Mouse (Mus musculus) ZHBTc4 (cell line): Measurements from ENCODE around the gene Tsga13.

Source experiments
- DNase-seq: peaks from one replicate; pipeline ENCODE4 v3.0.0-alpha.2; 2011; ENCODE audit warnings: low read depth, low spot score

Tsga13 gene

DNA sequence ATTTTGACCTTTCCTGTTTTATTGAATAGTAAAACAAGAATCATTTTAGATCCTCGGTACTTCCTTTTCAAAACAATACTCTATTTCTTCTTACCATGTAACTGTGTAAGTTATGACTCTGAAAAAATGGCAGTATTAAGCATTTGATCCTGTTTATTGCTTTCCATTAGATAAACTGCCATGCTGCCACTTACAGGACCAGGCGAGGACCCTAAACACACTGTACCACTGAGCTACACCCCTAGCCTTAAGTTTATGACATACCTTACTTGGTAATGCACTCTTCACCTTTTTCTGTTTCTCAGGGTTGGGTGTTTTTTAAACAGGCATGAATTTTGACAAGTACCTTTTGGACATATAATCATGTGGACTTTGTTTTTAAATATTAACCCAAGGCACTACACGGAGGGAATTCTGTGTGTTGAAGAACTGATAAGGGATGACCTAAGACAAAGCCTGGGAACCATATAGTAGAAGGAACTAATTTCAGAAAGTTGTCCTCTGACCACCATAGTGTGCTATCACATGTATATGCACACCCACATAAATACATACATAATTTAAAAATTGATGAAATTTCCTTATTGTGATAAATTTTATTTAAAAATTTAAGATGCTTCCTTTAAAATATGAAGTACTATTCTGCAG lies 50.2 kb downstream of the Tsga13 start:
- DNase-seq = no peak

DNA sequence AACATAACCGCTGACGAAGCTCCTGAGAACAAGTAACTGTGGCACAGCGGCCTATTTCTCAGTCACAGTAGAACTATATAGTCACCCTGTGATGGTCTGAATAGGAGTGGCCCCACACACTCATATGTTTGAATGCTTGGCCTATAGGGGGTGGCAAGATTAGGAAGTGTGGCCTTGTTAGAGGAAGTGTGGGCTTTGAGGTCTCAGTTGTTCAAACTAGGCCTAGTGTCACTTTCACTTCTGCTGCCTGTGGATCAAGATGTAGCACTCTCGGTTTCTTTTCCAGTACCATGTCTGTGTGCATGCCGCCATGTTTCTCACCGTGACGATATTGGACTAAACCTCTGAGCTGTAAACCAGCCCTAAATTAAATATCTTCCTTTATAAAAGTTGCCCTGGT lies 59.4 kb downstream of the Tsga13 start:
- DNase-seq = no peak

DNA sequence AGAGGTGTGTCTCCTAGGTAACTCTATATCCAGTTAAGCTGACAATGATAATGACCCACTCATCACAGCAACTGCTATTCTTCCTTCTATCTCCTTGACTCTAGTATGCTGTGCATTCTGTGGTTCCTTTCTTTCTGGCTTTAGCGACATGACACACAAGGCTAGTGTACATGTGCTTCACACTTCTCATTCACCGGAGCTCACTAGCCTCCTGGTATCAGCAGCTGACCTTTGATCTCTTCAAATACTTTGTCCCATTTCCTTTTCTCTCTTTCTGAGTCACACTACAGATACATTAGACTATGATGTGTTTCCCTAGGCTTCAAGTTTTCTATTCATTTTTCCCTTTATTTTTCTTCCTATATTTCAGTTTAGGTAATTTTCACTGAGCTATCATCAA lies 60.2 kb downstream of the Tsga13 start:
- no peak for DNase-seq

DNA sequence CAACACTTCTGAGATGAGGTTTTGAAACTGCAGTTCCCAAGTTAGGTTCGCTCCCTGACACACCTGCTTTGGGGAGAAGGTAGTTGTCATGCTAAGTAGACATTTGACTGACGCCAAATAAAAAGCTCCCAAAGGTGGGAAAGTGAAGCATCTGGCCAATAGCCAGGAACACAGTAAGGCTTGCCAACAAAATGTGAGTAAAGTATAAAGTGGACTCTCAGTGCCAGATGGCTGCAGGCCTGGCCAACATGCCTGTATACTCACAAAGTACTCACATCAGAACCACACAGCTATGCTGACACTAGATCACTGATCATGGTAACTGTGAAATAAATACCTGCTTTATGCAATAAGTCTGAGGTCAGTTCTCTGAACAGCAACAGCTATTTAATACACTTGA lies 65.6 kb downstream of the Tsga13 start:
- DNase-seq = no peak
